Mouse (Mus musculus) C2C12 (cell line): ENCODE measurements around the gene Kndc1. TPM values are rescaled to one million over a fixed set of nuclear protein-coding genes. Genes with fewer than 3 reads are reported as not detected.

ENCODE experiments used
- H3K27me3 ChIP-seq: one replicate; pipeline ENCODE4 v1.6.1; 2011; ENCODE audit not compliant: control insufficient read depth, insufficient read depth, insufficient read length
- H3K36me3 ChIP-seq: one replicate; pipeline ENCODE4 v1.6.1; 2011; ENCODE audit not compliant: control insufficient read depth, insufficient read depth
- H3K4me3 ChIP-seq: one replicate; pipeline ENCODE4 v1.5.1; 2011; ENCODE audit warnings: mild to moderate bottlenecking, control low read depth; ENCODE audit not compliant: poor library complexity, insufficient read depth, severe bottlenecking
- H3K79me2 ChIP-seq: one replicate; pipeline ENCODE4 v1.6.1; 2011; ENCODE audit not compliant: control insufficient read depth, insufficient read depth
- H3K79me3 ChIP-seq: one replicate; pipeline ENCODE4 v1.6.1; 2011; ENCODE audit warnings: low read depth, control low read depth
- H3ac ChIP-seq: one replicate; pipeline ENCODE3; 2011; ENCODE audit warnings: low read depth; ENCODE audit not compliant: control insufficient read depth, insufficient read length
- CEBPB ChIP-seq: IDR thresholded peaks from one replicate; pipeline ENCODE4 v1.6.1; 2011; ENCODE audit warnings: low read depth, mild to moderate bottlenecking, control low read depth, moderate library complexity
- CTCF ChIP-seq: IDR thresholded peaks from one replicate; pipeline ENCODE4 v1.5.1; 2011; ENCODE audit not compliant: control insufficient read depth, insufficient read depth, insufficient read length
- FOSL1 ChIP-seq: IDR thresholded peaks from one replicate; pipeline ENCODE4 v1.8.0; 2011; ENCODE audit warnings: mild to moderate bottlenecking, low read length; ENCODE audit not compliant: poor library complexity, insufficient read depth, severe bottlenecking
- MAX ChIP-seq: IDR thresholded peaks from one replicate; pipeline ENCODE4 v1.6.1; 2011; ENCODE audit warnings: mild to moderate bottlenecking, control low read depth
- MYOD1 ChIP-seq: IDR thresholded peaks from one replicate; pipeline ENCODE4 v1.6.1; 2011; ENCODE audit warnings: low read depth; ENCODE audit not compliant: control insufficient read depth, insufficient read length
- MYOG ChIP-seq: IDR thresholded peaks from one replicate; pipeline ENCODE4 v1.6.1; 2011; ENCODE audit not compliant: control insufficient read depth, insufficient read length; ENCODE audit errors: extremely low read depth
- USF1 ChIP-seq: IDR thresholded peaks from one replicate; pipeline ENCODE4 v1.6.1; 2011; ENCODE audit warnings: low read depth, mild to moderate bottlenecking, control low read depth, moderate library complexity
- microRNA-seq: library from miRNA; unstranded; fragments of <30 nt; microRNA quantifications from one replicate; pipeline ENCODE4, GENCODE M21; 2019; ENCODE audit warnings: borderline microRNAs expressed
- polyA plus RNA-seq: library from polyadenylated mRNA; unstranded; fragments of >200 nt; fragmentation: generic; extraction: Trizol; gene quantifications from one replicate; pipeline ENCODE4 v1.2.1, GENCODE M21; 2012; ENCODE audit warnings: missing spikeins

Kndc1 gene
- polyA plus RNA-seq, 1 experiment: not detected

DNA sequence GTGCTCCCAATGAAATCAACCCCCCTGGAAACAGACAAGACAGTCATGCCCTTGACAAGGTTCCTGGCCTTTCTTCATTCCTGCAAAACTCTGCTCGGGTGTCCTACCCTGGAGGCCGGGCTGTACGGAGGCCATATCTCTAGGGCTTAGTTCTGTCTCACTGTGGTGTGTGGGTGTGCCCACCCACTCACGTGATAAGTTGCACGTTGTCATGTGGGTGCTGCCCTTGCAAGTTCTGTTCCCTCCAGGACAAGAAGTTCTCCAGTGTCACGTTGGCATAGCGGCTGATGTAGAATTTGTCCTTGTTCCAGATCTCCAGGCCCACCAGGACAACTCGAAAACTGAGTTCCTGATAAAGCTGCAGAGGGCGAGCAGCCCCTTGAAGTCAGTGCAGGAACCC, 93.8 kb downstream of the Kndc1 start:
- Histone ChIP-seq H3K79me3 (no peaks in the 10 kb centered on the region), H3K79me2 (no peaks in the 10 kb centered on the region), H3ac (no peak overlapping the region), H3K27me3 (no peaks in the 10 kb centered on the region), H3K36me3 (peaks cover 6% of the 10 kb centered on the region), H3K4me3 (no peak overlapping the region)
- TF ChIP-seq CEBPB (no peak), CTCF (no peak), FOSL1 (no peak), MAX (no peak), USF1 (no peak), MYOG (no peak), MYOD1 (no peak)

DNA sequence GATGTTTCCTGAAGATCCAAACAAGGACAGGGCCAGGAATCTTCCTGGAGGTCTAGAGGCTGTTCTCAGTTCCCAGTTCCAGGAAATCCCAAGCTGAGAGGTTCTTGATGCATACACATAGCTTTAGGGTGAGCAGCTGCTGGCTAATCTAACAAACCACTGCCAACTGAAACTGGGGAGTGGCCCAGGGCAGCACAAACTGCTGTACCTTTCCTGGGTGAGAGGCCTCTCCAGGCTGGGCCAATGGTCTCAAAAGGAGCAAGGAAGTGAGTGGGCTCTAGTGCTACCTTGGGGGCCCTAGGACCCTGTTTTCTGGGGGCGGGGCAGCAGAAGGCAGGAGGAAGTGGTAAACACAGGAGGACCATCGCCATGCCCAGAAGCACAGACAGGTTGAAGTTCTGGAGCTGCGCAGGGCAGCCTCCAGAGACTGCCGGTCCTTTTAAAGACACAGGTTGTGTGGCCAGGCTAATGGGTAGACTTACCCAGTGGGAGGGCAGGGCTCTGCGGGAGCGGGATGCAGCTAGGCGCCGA, 96.4 kb downstream of the Kndc1 start:
- Histone ChIP-seq H3K79me2 (no peaks in the 10 kb centered on the region), H3K79me3 (no peaks in the 10 kb centered on the region), H3K27me3 (no peaks in the 10 kb centered on the region), H3K4me3 (no peak overlapping the region), H3K36me3 (no peaks in the 10 kb centered on the region), H3ac (no peak overlapping the region)
- TF ChIP-seq FOSL1 (no peak), CTCF (no peak), MYOD1 (no peak)

Small RNAs within 50 kb of the gene (microRNA-seq; reads per million reads assigned to microRNA genes)
- gene Mir202 (0.12 reads per million), gene Mir7062 (0.12 reads per million), gene mmu-mir-7686 (not detected)

Other genes starting within 250 kb of the Kndc1 start
- gene Cfap46, start 210.9 kb upstream of the Kndc1 start, polyA plus RNA-seq: 0.15 TPM
- 0.14 TPM for gene Adgra1, start 60.5 kb upstream of the Kndc1 start, polyA plus RNA-seq
- not detected for gene Utf1, start 49.1 kb downstream of the Kndc1 start, polyA plus RNA-seq
- gene 6430531B16Rik, start 84.1 kb downstream of the Kndc1 start, polyA plus RNA-seq: 0.08 TPM
- gene Adam8, start 97.9 kb downstream of the Kndc1 start, polyA plus RNA-seq: 3.7 TPM
- gene Zfp511, start 141.7 kb downstream of the Kndc1 start, polyA plus RNA-seq: 55.8 TPM
- 31.7 TPM for gene Tubgcp2, start 142.0 kb downstream of the Kndc1 start, polyA plus RNA-seq
- gene Msx3, start 154.4 kb downstream of the Kndc1 start, polyA plus RNA-seq: 0.01 TPM
- gene Caly, start 187.9 kb downstream of the Kndc1 start, polyA plus RNA-seq: not detected
- gene Prap1, start 198.7 kb downstream of the Kndc1 start, polyA plus RNA-seq: not detected
- 21.5 TPM for gene Fuom, start 207.7 kb downstream of the Kndc1 start, polyA plus RNA-seq
- gene Paox, start 221.1 kb downstream of the Kndc1 start, polyA plus RNA-seq: 10.1 TPM
- 149 TPM for gene Echs1, start 221.8 kb downstream of the Kndc1 start, polyA plus RNA-seq
- gene Mtg1, start 242.9 kb downstream of the Kndc1 start, polyA plus RNA-seq: 16.9 TPM